Mouse (Mus musculus) forebrain, embryonic 13.5 days (tissue): ENCODE results near the gene Mfsd9. TPM values are rescaled to one million over a fixed set of nuclear protein-coding genes. Genes with fewer than 3 reads are reported as not detected.
"Not testable (repeated sequence)": the region's sequence is repeated elsewhere in the genome, so short reads cannot be mapped to it uniquely, and the experiment has no call there.

Source experiments
- ATAC-seq: fragments of 200-750 bp; cut with Nextera tagmentation; 2 replicates; pipeline ENCODE4 v1.8.0; 2017
- H3K27ac ChIP-seq: fragments of 300-500 bp; sonication (generic); 2 replicates; pipeline ENCODE4 v1.5.1; 2015; ENCODE audit warnings: inconsistent platforms, mild to moderate bottlenecking, moderate library complexity
- H3K27me3 ChIP-seq: fragments of 300-500 bp; sonication (generic); 2 replicates; pipeline ENCODE4 v1.6.1; 2015; ENCODE audit warnings: mild to moderate bottlenecking, inconsistent platforms
- H3K36me3 ChIP-seq: fragments of 300-500 bp; sonication (generic); 2 replicates; pipeline ENCODE4 v1.6.1; 2015; ENCODE audit warnings: mild to moderate bottlenecking, inconsistent platforms; ENCODE audit not compliant: poor library complexity, severe bottlenecking
- H3K4me1 ChIP-seq: fragments of 300-500 bp; sonication (generic); 2 replicates; pipeline ENCODE4 v1.6.1; 2015; ENCODE audit warnings: inconsistent platforms
- H3K4me2 ChIP-seq: fragments of 300-500 bp; sonication (generic); 2 replicates; pipeline ENCODE4 v1.6.1; 2015; ENCODE audit warnings: inconsistent platforms, mild to moderate bottlenecking, moderate library complexity
- H3K4me3 ChIP-seq: fragments of 300-500 bp; sonication (generic); 2 replicates; pipeline ENCODE4 v1.5.1; 2015; ENCODE audit warnings: mild to moderate bottlenecking, inconsistent platforms
- H3K9ac ChIP-seq: fragments of 300-500 bp; sonication (generic); 2 replicates; pipeline ENCODE4 v1.6.1; 2015; ENCODE audit warnings: mild to moderate bottlenecking, inconsistent platforms
- H3K9me3 ChIP-seq: fragments of 300-500 bp; sonication (generic); replicated peaks from 2 replicates; pipeline ENCODE4 v1.6.1; 2016; ENCODE audit warnings: inconsistent platforms
- WGBS: fragments of 180-500 bp; shearing (Covaris S2); methylation state at CpG from one replicate; pipeline ENCODE4 v1.1.7; 2015; 5-methylcytosine and 5-hydroxymethylcytosine counted together
- polyA plus RNA-seq: library from polyadenylated mRNA; unstranded; fragments of >200 nt; fragmentation: Nextera tagmentation; extraction: Ambion mirVana; gene quantifications from 2 replicates; pipeline ENCODE4 v1.2.1, GENCODE M21; 2015

Mfsd9 gene
- polyA plus RNA-seq, 1 experiment from 2014 or later = 3.0 TPM

- H3K27me3 ChIP-seq, H3K27ac ChIP-seq, H3K9ac ChIP-seq, H3K36me3 ChIP-seq, H3K4me2 ChIP-seq, H3K4me3 ChIP-seq, H3K4me1 ChIP-seq, H3K9me3 ChIP-seq, ATAC-seq: not testable (repeated sequence)
- 94% methylated on average over 9 of the region's 9 CpGs for WGBS
Measured at GRCm38 (mm10) chr1:40738246-40738645, 52.2 kb downstream of the Mfsd9 start.

- Histone ChIP-seq H3K27ac (no peak overlapping the region), H3K4me3 (no peak overlapping the region), H3K9ac (no peak overlapping the region), H3K36me3 (no peaks in the 10 kb centered on the region), H3K4me1 (no peaks in the 10 kb centered on the region), H3K27me3 (no peaks in the 10 kb centered on the region), H3K4me2 (no peak overlapping the region), H3K9me3 (no peaks in the 10 kb centered on the region)
- no peak for ATAC-seq
- 89% methylated on average over 8 of the region's 8 CpGs for WGBS
Measured at GRCm38 (mm10) chr1:40737671-40738070, 52.8 kb downstream of the Mfsd9 start.

GRCm38 (mm10) chr1:40728636-40729035 lies 61.9 kb downstream of the Mfsd9 start:
- H3K27ac ChIP-seq = no peak overlapping the region
- no peak for ATAC-seq
- 100% methylated on average over 1 of the region's 1 CpGs for WGBS

GRCm38 (mm10) chr1:40727404-40727803 lies 63.1 kb downstream of the Mfsd9 start:
- H3K4me2 ChIP-seq = no peak overlapping the region
- WGBS = 90% methylated on average over 7 of the region's 7 CpGs
- no peak overlapping the region for H3K4me3 ChIP-seq
- no peaks in the 10 kb centered on the region for H3K36me3 ChIP-seq
- no peak overlapping the region for H3K27ac ChIP-seq
- H3K9me3 ChIP-seq = no peaks in the 10 kb centered on the region
- H3K9ac ChIP-seq = no peak overlapping the region
- no peaks in the 10 kb centered on the region for H3K4me1 ChIP-seq
- no peak for ATAC-seq
- no peaks in the 10 kb centered on the region for H3K27me3 ChIP-seq

More at GRCm38 (mm10) chr1:40728636-40729035, 61.9 kb downstream of the Mfsd9 start:
- no peaks in the 10 kb centered on the region for H3K9me3 ChIP-seq
- H3K36me3 ChIP-seq = no peaks in the 10 kb centered on the region
- H3K4me3 ChIP-seq = no peak overlapping the region
- no peak overlapping the region for H3K4me2 ChIP-seq
- no peak overlapping the region for H3K9ac ChIP-seq
- no peaks in the 10 kb centered on the region for H3K4me1 ChIP-seq
- H3K27me3 ChIP-seq = no peaks in the 10 kb centered on the region

- no peak overlapping the region for H3K4me3 ChIP-seq
- no peaks in the 10 kb centered on the region for H3K4me1 ChIP-seq
- 87% methylated on average over 10 of the region's 10 CpGs for whole genome bisulfite sequencing
- H3K27ac ChIP-seq = no peak overlapping the region
- H3K4me2 ChIP-seq = no peak overlapping the region
- no peaks in the 10 kb centered on the region for H3K9me3 ChIP-seq
- H3K36me3 ChIP-seq = no peaks in the 10 kb centered on the region
- no peak for ATAC-seq
- H3K27me3 ChIP-seq = no peaks in the 10 kb centered on the region
- H3K9ac ChIP-seq = no peak overlapping the region
Measured at GRCm38 (mm10) chr1:40726051-40726450, 64.4 kb downstream of the Mfsd9 start.

Other genes starting within 250 kb of the Mfsd9 start
- gene Slc9a4, start 210.6 kb downstream of the Mfsd9 start, polyA plus RNA-seq = not detected in 2 replicates
- 0.04 and 0.09 TPM in 2 replicates for gene Slc9a2, start 110.1 kb downstream of the Mfsd9 start, polyA plus RNA-seq
- gene Tmem182, start 14.9 kb upstream of the Mfsd9 start, polyA plus RNA-seq = 0.08 and 0.09 TPM in 2 replicates